In the genomic region with DNA sequence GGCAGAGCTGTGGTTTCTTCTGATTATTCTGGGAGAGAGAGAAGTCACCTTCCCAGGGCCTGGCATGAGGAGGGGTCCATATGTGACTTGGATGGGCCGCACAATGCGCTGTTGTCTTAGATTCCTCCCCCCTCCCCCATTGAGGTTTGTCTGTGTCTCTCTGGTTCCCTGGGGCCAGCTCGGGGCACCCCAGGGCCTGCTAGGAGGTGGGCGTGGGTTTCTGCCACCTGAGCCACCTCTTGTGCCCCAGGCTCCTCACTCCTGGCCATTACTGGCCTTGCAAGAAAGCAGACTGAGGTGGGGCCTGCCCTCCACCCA, we compare ENCODE assay signal across 8 mouse cellular contexts. TPM values are rescaled to one million over a fixed set of nuclear protein-coding genes. Genes with fewer than 3 reads are reported as not detected.
DNase-seq lines count a peak whose midpoint lies in the region; ATAC-seq and TF ChIP-seq lines count a peak whose summit lies in the region.

No protein-coding gene starts in this region.

- no peak for DNase-seq in heart, adult 8-10 months (ENCODE audit: low spot score)
- DNase-seq in hindbrain, embryonic 14.5 days (ENCODE audit: low spot score) = no peak
- no peak for DNase-seq in MN1 (ENCODE audit: low spot score)
- no peak for DNase-seq in thymus, adult 2 months
- no peak for DNase-seq in left cerebral cortex, adult 9 months (ENCODE audit: low spot score in 2 of 2)

- H3K4me2 ChIP-seq in heart, embryonic 14.5 days (ENCODE audit: low read length) = peak overlapping the region; percentile 94
- H3K4me2 ChIP-seq in hindbrain, embryonic 14.5 days (replicated peaks) = peak overlapping the region; percentile 91
- peak overlapping the region; percentile 95 for H3K4me2 ChIP-seq in midbrain, embryonic 13.5 days (replicated peaks)

- no peaks in the 10 kb centered on the region for H3K27me3 ChIP-seq in heart, embryonic 14.5 days (ENCODE audit: control insufficient read depth, insufficient read depth, low read length)
- peaks cover 12% of the 10 kb centered on the region; the same call in 1 of the 2 replicates for H3K27me3 ChIP-seq in hindbrain, embryonic 14.5 days (ENCODE audit: control insufficient read depth, insufficient read depth, low read length)
- peaks cover 15% of the 10 kb centered on the region for H3K27me3 ChIP-seq in midbrain, embryonic 13.5 days
- no peaks in the 10 kb centered on the region for H3K27me3 ChIP-seq in thymus, adult 2 months (ENCODE audit: control insufficient read depth, insufficient read depth, low read length)

- no peak for ATAC-seq in heart, embryonic 14.5 days (ENCODE audit: insufficient number of reproducible peaks, insufficient read depth, low FRiP score, low read depth)
- ATAC-seq in hindbrain, embryonic 14.5 days (ENCODE audit: low FRiP score) = no peak
- ATAC-seq in midbrain, embryonic 13.5 days = no peak

- peak overlapping the region in 1 of 2 experiments; percentile 94; a peak in 1 of 4 replicates for H3K27ac ChIP-seq in heart, embryonic 14.5 days (replicated peaks in 1 of 2; ENCODE audit: control insufficient read depth in 1 of 2, insufficient read depth in 1 of 2, low read depth in 2 of 2, low read length in 2 of 2)
- H3K27ac ChIP-seq in brown adipose tissue, adult 24 weeks (replicated peaks; ENCODE audit: low read depth, low read length) = peak overlapping the region; percentile 82
- H3K27ac ChIP-seq in hindbrain, embryonic 14.5 days = no peak overlapping the region
- H3K27ac ChIP-seq in midbrain, embryonic 13.5 days = peak overlapping the region; percentile 30; the same call in 1 of the 2 replicates
- no peak overlapping the region for H3K27ac ChIP-seq in thymus, adult 2 months (ENCODE audit: control insufficient read depth, insufficient read depth, low read length)

- peaks cover 36 to 59% of the 10 kb centered on the region in 2 experiments for H3K4me1 ChIP-seq in heart, embryonic 14.5 days (ENCODE audit: control insufficient read depth in 2 of 2, insufficient read depth in 2 of 2, low read length in 2 of 2)
- peaks cover 35% of the 10 kb centered on the region for H3K4me1 ChIP-seq in brown adipose tissue, adult 24 weeks (ENCODE audit: control insufficient read depth, insufficient read depth, insufficient read length, low read length)
- peaks cover 29% of the 10 kb centered on the region for H3K4me1 ChIP-seq in hindbrain, embryonic 14.5 days (replicated peaks; ENCODE audit: control insufficient read depth, insufficient read depth, low read length)
- peaks cover 61% of the 10 kb centered on the region for H3K4me1 ChIP-seq in midbrain, embryonic 13.5 days (replicated peaks)
- peaks cover 45% of the 10 kb centered on the region for H3K4me1 ChIP-seq in thymus, adult 2 months (replicated peaks; ENCODE audit: control insufficient read depth, insufficient read depth, low read length)

- H3K36me3 ChIP-seq in heart, embryonic 14.5 days (ENCODE audit: control insufficient read depth, insufficient read depth, low read length) = peaks cover 18% of the 10 kb centered on the region
- H3K36me3 ChIP-seq in hindbrain, embryonic 14.5 days (replicated peaks; ENCODE audit: control insufficient read depth, insufficient read depth) = peaks cover 10% of the 10 kb centered on the region
- peaks cover 13% of the 10 kb centered on the region for H3K36me3 ChIP-seq in midbrain, embryonic 13.5 days
- H3K36me3 ChIP-seq in thymus, adult 2 months (ENCODE audit: control insufficient read depth, insufficient read depth, low read length) = peaks cover 8% of the 10 kb centered on the region

- TF ChIP-seq CTCF in thymus, adult 2 months (IDR thresholded peaks at IDR 0.05; ENCODE audit: borderline replicate concordance, control insufficient read depth, extremely low read depth, insufficient read depth, low read length, poor library complexity) = no peak

- WGBS in heart, embryonic 14.5 days = 59% methylated on average over 4 of the region's 4 CpGs
- 76% methylated on average over 4 of the region's 4 CpGs for WGBS in hindbrain, embryonic 14.5 days
- 75% methylated on average over 4 of the region's 4 CpGs for WGBS in midbrain, embryonic 13.5 days
- WGBS in thymus, adult 2 months = 86% methylated on average over 4 of the region's 4 CpGs

- peak overlapping the region; percentile 90; the same call in 1 of the 2 replicates for H3K9ac ChIP-seq in heart, embryonic 14.5 days (ENCODE audit: low read length)
- peak overlapping the region; percentile 80; the same call in 1 of the 2 replicates for H3K9ac ChIP-seq in hindbrain, embryonic 14.5 days
- H3K9ac ChIP-seq in midbrain, embryonic 13.5 days (replicated peaks) = peak overlapping the region; percentile 94; the same call in 1 of the 2 replicates

- no peaks in the 10 kb centered on the region for H3K9me3 ChIP-seq in heart, embryonic 14.5 days (ENCODE audit: control insufficient read depth, low read length)
- no peaks in the 10 kb centered on the region for H3K9me3 ChIP-seq in hindbrain, embryonic 14.5 days (ENCODE audit: control insufficient read depth, low read length)
- no peaks in the 10 kb centered on the region for H3K9me3 ChIP-seq in midbrain, embryonic 13.5 days

- peak overlapping the region in 1 of 2 experiments; percentile 80; a peak in 1 of 4 replicates for H3K4me3 ChIP-seq in heart, embryonic 14.5 days (ENCODE audit: control insufficient read depth in 1 of 2, insufficient read depth in 1 of 2, low read depth in 1 of 2, low read length in 2 of 2)
- peak overlapping the region; percentile 94 for H3K4me3 ChIP-seq in brown adipose tissue, adult 24 weeks (ENCODE audit: insufficient read depth, low read depth, low read length)
- H3K4me3 ChIP-seq in hindbrain, embryonic 14.5 days (replicated peaks; ENCODE audit: low read length) = no peak overlapping the region
- peak overlapping the region; percentile 67 for H3K4me3 ChIP-seq in midbrain, embryonic 13.5 days (replicated peaks)
- no peak overlapping the region for H3K4me3 ChIP-seq in thymus, adult 2 months (ENCODE audit: control insufficient read depth, insufficient read depth, low read length)

- TF ChIP-seq POLR2A in thymus, adult 2 months (IDR thresholded peaks at IDR 0.05; ENCODE audit: control insufficient read depth, extremely low read depth, insufficient read depth, low read length, poor library complexity) = no peak

RNA-seq across cellular contexts. Expression of gene Zbtb7a, which starts 4.5 kb away (rescaled TPM):
- polyA plus RNA-seq in heart, embryonic 14.5 days (2014; fragmentation: Nextera tagmentation; extraction: Ambion mirVana) = 16.8 and 18.8 TPM in 2 replicates
- total RNA-seq in heart, adult 8-10 months (2022) = 10 to 100 TPM; 39.4 to 41.9 (median 40.7) TPM
- polyA plus RNA-seq in brown adipose tissue, adult 24 weeks (2012; ENCODE audit: insufficient read depth, insufficient read length, missing spikeins) = 28.4 and 29.6 TPM in 2 replicates
- polyA plus RNA-seq in hindbrain, embryonic 14.5 days (2014; fragmentation: Nextera tagmentation; extraction: Ambion mirVana) = 12.4 and 14.4 TPM in 2 replicates
- 13.2 and 15.2 TPM in 2 replicates for polyA plus RNA-seq in midbrain, embryonic 13.5 days (2015; fragmentation: Nextera tagmentation; extraction: Ambion mirVana)
- polyA plus RNA-seq in thymus, adult 2 months (2012; rRNA removed) = 66.0 and 87.5 TPM in 2 replicates

RNA-seq across cellular contexts. Expression of gene Pias4, which starts 28.2 kb away (rescaled TPM):
- polyA plus RNA-seq in heart, embryonic 14.5 days (2014; fragmentation: Nextera tagmentation; extraction: Ambion mirVana) = 33.5 and 34.0 TPM in 2 replicates
- total RNA-seq in heart, adult 8-10 months (2022) = 10 to 100 TPM; 16.8 to 18.6 (median 17.0) TPM
- polyA plus RNA-seq in brown adipose tissue, adult 24 weeks (2012; ENCODE audit: insufficient read depth, insufficient read length, missing spikeins) = 10.3 and 13.4 TPM in 2 replicates
- polyA plus RNA-seq in hindbrain, embryonic 14.5 days (2014; fragmentation: Nextera tagmentation; extraction: Ambion mirVana) = 43.7 and 48.3 TPM in 2 replicates
- polyA plus RNA-seq in midbrain, embryonic 13.5 days (2015; fragmentation: Nextera tagmentation; extraction: Ambion mirVana) = 60.0 and 60.9 TPM in 2 replicates
- polyA plus RNA-seq in thymus, adult 2 months (2012; rRNA removed) = 67.6 and 72.9 TPM in 2 replicates

RNA-seq across cellular contexts. Expression of gene Map2k2, which starts 33.8 kb away (rescaled TPM):
- polyA plus RNA-seq in heart, embryonic 14.5 days (2014; fragmentation: Nextera tagmentation; extraction: Ambion mirVana) = 147 and 159 TPM in 2 replicates
- 100 to 1,000 TPM; 110 to 137 (median 130) TPM for total RNA-seq in heart, adult 8-10 months (2022)
- polyA plus RNA-seq in brown adipose tissue, adult 24 weeks (2012; ENCODE audit: insufficient read depth, insufficient read length, missing spikeins) = 64.4 and 88.3 TPM in 2 replicates
- polyA plus RNA-seq in hindbrain, embryonic 14.5 days (2014; fragmentation: Nextera tagmentation; extraction: Ambion mirVana) = 222 and 230 TPM in 2 replicates
- polyA plus RNA-seq in midbrain, embryonic 13.5 days (2015; fragmentation: Nextera tagmentation; extraction: Ambion mirVana) = 220 and 243 TPM in 2 replicates
- polyA plus RNA-seq in thymus, adult 2 months (2012; rRNA removed) = 214 and 285 TPM in 2 replicates

RNA-seq across cellular contexts. Expression of gene Eef2, which starts 36.9 kb away (rescaled TPM):
- polyA plus RNA-seq in heart, embryonic 14.5 days (2014; fragmentation: Nextera tagmentation; extraction: Ambion mirVana) = 331 and 337 TPM in 2 replicates
- total RNA-seq in heart, adult 8-10 months (2022) = 1,000 to 10,000 TPM; 1,076 to 1,267 (median 1,170) TPM
- polyA plus RNA-seq in brown adipose tissue, adult 24 weeks (2012; ENCODE audit: insufficient read depth, insufficient read length, missing spikeins) = 538 and 581 TPM in 2 replicates
- 413 and 447 TPM in 2 replicates for polyA plus RNA-seq in hindbrain, embryonic 14.5 days (2014; fragmentation: Nextera tagmentation; extraction: Ambion mirVana)
- polyA plus RNA-seq in midbrain, embryonic 13.5 days (2015; fragmentation: Nextera tagmentation; extraction: Ambion mirVana) = 565 and 579 TPM in 2 replicates
- 2,100 and 2,369 TPM in 2 replicates for polyA plus RNA-seq in thymus, adult 2 months (2012; rRNA removed)

RNA-seq across cellular contexts. Expression of gene Creb3l3, which starts 40.8 kb away (rescaled TPM):
- 0.27 and 0.46 TPM in 2 replicates for polyA plus RNA-seq in heart, embryonic 14.5 days (2014; fragmentation: Nextera tagmentation; extraction: Ambion mirVana)
- under 1 TPM in 3 of 4 experiments, not detected in 1; 0.14 to 0.53 (median 0.27) TPM for total RNA-seq in heart, adult 8-10 months (2022)
- not detected in 2 replicates for polyA plus RNA-seq in brown adipose tissue, adult 24 weeks (2012; ENCODE audit: insufficient read depth, insufficient read length, missing spikeins)
- 0.09 and 0.32 TPM in 2 replicates for polyA plus RNA-seq in hindbrain, embryonic 14.5 days (2014; fragmentation: Nextera tagmentation; extraction: Ambion mirVana)
- 0.12 and 0.20 TPM in 2 replicates for polyA plus RNA-seq in midbrain, embryonic 13.5 days (2015; fragmentation: Nextera tagmentation; extraction: Ambion mirVana)
- 0.39 and 1.0 TPM in 2 replicates for polyA plus RNA-seq in thymus, adult 2 months (2012; rRNA removed)

Comparison
In these comparisons a context has a peak if more than half of its experiments do, and no peak if none do; other contexts are left out.
1. H3K27ac ChIP-seq: peak in brown adipose tissue, adult 24 weeks (single experiment) and midbrain, embryonic 13.5 days (single experiment); none in hindbrain, embryonic 14.5 days (single experiment) and thymus, adult 2 months (single experiment).
2. H3K4me3 ChIP-seq: peak in brown adipose tissue, adult 24 weeks (single experiment) and midbrain, embryonic 13.5 days (single experiment); none in hindbrain, embryonic 14.5 days (single experiment) and thymus, adult 2 months (single experiment).
3. Peak in every context shown above with its lines, with median percentiles within 50 percentile points of each other: H3K4me2 ChIP-seq and H3K9ac ChIP-seq.